Mouse (Mus musculus) cerebellum, adult 2 months (tissue): ENCODE measurements around the gene Klc1.

ENCODE experiments used
- CTCF ChIP-seq: fragments of 200-500 bp; IDR thresholded peaks from 2 replicates; pipeline ENCODE4 v1.5.1; 2011; ENCODE audit warnings: low read depth, mild to moderate bottlenecking, control low read depth, low read length, moderate library complexity, borderline replicate concordance; ENCODE audit not compliant: insufficient read depth
- POLR2A ChIP-seq: fragments of 200-500 bp; IDR thresholded peaks from 2 replicates; pipeline ENCODE4 v1.6.1; 2011; ENCODE audit warnings: low read length, control low read depth, borderline replicate concordance; ENCODE audit not compliant: insufficient read depth

- TF ChIP-seq CTCF, result no peak
- no peak for TF ChIP-seq POLR2A
Measured at GRCm38 (mm10) chr12:111794102-111794501, 35.5 kb downstream of the Klc1 start.
